Mouse (Mus musculus) embryonic facial prominence, embryonic 10.5 days (tissue): Measurements from ENCODE around the gene Erc2. TPM values are rescaled to one million over a fixed set of nuclear protein-coding genes. Genes with fewer than 3 reads are reported as not detected.

Experiments used
- DNase-seq: peaks from one replicate; pipeline ENCODE4 v3.0.0-alpha.2; 2017; ENCODE audit warnings: low spot score
- H3K27ac ChIP-seq: fragments of 300-500 bp; sonication (generic); replicated peaks from 2 replicates; pipeline ENCODE4 v1.5.1; 2016; ENCODE audit warnings: mild to moderate bottlenecking
- H3K27me3 ChIP-seq: fragments of 300-500 bp; sonication (generic); replicated peaks from 2 replicates; pipeline ENCODE4 v1.6.1; 2016; ENCODE audit warnings: low read depth, mild to moderate bottlenecking; ENCODE audit not compliant: poor library complexity, severe bottlenecking
- H3K36me3 ChIP-seq: fragments of 300-500 bp; sonication (generic); replicated peaks from 2 replicates; pipeline ENCODE4 v1.6.1; 2016; ENCODE audit warnings: mild to moderate bottlenecking, moderate library complexity
- H3K4me1 ChIP-seq: fragments of 300-500 bp; sonication (generic); 2 replicates; pipeline ENCODE4 v1.6.1; 2016
- H3K4me3 ChIP-seq: fragments of 300-500 bp; sonication (generic); 2 replicates; pipeline ENCODE4 v1.5.1; 2016; ENCODE audit warnings: mild to moderate bottlenecking, moderate library complexity
- H3K9me3 ChIP-seq: fragments of 300-500 bp; sonication (generic); 2 replicates; pipeline ENCODE4 v1.6.1; 2016; ENCODE audit warnings: mild to moderate bottlenecking
- WGBS: fragments of 180-500 bp; shearing (Covaris S2); methylation state at CpG from one replicate; pipeline ENCODE4 v1.1.7; 2016; 5-methylcytosine and 5-hydroxymethylcytosine counted together
- polyA plus RNA-seq: library from polyadenylated mRNA; unstranded; fragments of >200 nt; fragmentation: Nextera tagmentation; extraction: Ambion mirVana; gene quantifications from 2 replicates; pipeline ENCODE4 v1.2.1, GENCODE M21; 2016

Gene Erc2
- polyA plus RNA-seq, 1 experiment from 2014 or later: 7.2 TPM

DNA sequence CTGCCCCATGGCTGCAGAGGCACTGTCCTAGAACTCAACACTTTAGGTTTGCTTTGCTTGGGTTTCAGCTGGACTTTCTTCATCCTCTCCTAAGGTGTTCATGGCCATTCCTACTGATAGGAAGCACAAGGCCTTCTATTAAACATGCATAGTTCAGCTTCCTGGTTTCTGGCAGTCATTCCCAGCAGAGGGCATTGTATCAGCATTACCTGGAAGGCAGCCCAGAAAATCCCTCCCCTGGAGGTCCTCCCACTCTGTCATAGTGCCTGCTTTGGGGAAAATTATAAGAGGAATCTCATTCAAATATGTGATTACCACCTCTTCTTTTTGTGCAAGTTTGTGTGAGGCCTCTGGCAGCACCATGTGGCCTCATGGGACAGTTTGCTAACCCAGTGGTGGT is 199.6 kb downstream of the Erc2 start:
- Histone ChIP-seq H3K27me3 (no peaks in the 10 kb centered on the region), H3K27ac (no peak overlapping the region), H3K4me1 (no peaks in the 10 kb centered on the region), H3K36me3 (no peaks in the 10 kb centered on the region), H3K9me3 (no peaks in the 10 kb centered on the region), H3K4me3 (no peak overlapping the region)
- DNase-seq: no peak

GRCm38 (mm10) chr14:27822566-27822965 is 200.3 kb downstream of the Erc2 start:
- no peak for DNase-seq
- Histone ChIP-seq H3K27ac (no peak overlapping the region), H3K9me3 (no peaks in the 10 kb centered on the region), H3K4me1 (no peaks in the 10 kb centered on the region), H3K27me3 (no peaks in the 10 kb centered on the region), H3K36me3 (no peaks in the 10 kb centered on the region), H3K4me3 (no peak overlapping the region)
- WGBS: 89% methylated on average over 6 of the region's 6 CpGs

- no peaks in the 10 kb centered on the region for H3K36me3 ChIP-seq
- no peaks in the 10 kb centered on the region for H3K4me1 ChIP-seq
- H3K27me3 ChIP-seq: no peaks in the 10 kb centered on the region
- H3K4me3 ChIP-seq: no peak overlapping the region
- no peak for DNase-seq
- H3K27ac ChIP-seq: no peak overlapping the region
- H3K9me3 ChIP-seq: no peaks in the 10 kb centered on the region
- 76% methylated on average over 3 of the region's 3 CpGs for WGBS
These were observed 200.8 kb downstream of the Erc2 start for GRCm38 (mm10) chr14:27823048-27823447.

GRCm38 (mm10) chr14:27823897-27824296 is 201.7 kb downstream of the Erc2 start:
- H3K36me3 ChIP-seq: no peaks in the 10 kb centered on the region
- no peaks in the 10 kb centered on the region for H3K9me3 ChIP-seq
- H3K27me3 ChIP-seq: no peaks in the 10 kb centered on the region
- DNase-seq: no peak
- no peak overlapping the region for H3K27ac ChIP-seq
- 84% methylated on average over 6 of the region's 6 CpGs for WGBS
- no peaks in the 10 kb centered on the region for H3K4me1 ChIP-seq
- no peak overlapping the region for H3K4me3 ChIP-seq

DNA sequence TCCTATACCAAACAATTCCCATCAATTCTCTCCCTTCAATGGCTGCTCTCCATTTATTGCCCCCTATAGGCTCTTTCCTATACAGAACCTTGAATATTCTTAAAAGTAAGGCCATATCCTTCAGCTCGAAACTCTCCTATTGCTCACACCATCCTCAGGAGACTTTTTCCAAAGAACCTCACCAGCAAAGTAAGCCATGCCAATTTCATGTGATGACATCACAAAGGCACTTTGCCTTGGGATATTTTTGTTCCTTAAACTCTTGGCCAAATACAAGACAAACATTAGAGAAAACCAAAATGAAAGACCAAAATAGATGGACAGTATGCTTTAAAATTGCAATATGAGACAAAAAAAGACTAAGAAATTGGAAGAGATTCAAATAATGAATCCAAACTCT is 204.6 kb downstream of the Erc2 start:
- WGBS: 86% methylated on average over 1 of the region's 1 CpGs
- H3K36me3 ChIP-seq: no peaks in the 10 kb centered on the region
- H3K4me1 ChIP-seq: no peaks in the 10 kb centered on the region
- DNase-seq: no peak
- no peak overlapping the region for H3K27ac ChIP-seq
- H3K27me3 ChIP-seq: no peaks in the 10 kb centered on the region
- H3K9me3 ChIP-seq: no peaks in the 10 kb centered on the region
- H3K4me3 ChIP-seq: no peak overlapping the region

GRCm38 (mm10) chr14:27828089-27828488 is 205.9 kb downstream of the Erc2 start:
- WGBS: 51% methylated on average over 2 of the region's 2 CpGs
- no peaks in the 10 kb centered on the region for H3K4me1 ChIP-seq
- H3K27ac ChIP-seq: no peak overlapping the region
- H3K27me3 ChIP-seq: no peaks in the 10 kb centered on the region
- H3K9me3 ChIP-seq: no peaks in the 10 kb centered on the region
- H3K4me3 ChIP-seq: no peak overlapping the region
- no peaks in the 10 kb centered on the region for H3K36me3 ChIP-seq
- no peak for DNase-seq

- no peaks in the 10 kb centered on the region for H3K9me3 ChIP-seq
- DNase-seq: no peak
- no peaks in the 10 kb centered on the region for H3K4me1 ChIP-seq
- H3K27ac ChIP-seq: no peak overlapping the region
- H3K4me3 ChIP-seq: no peak overlapping the region
- 92% methylated on average over 4 of the region's 4 CpGs for WGBS
- no peaks in the 10 kb centered on the region for H3K36me3 ChIP-seq
- H3K27me3 ChIP-seq: no peaks in the 10 kb centered on the region
These were observed 210.0 kb downstream of the Erc2 start for GRCm38 (mm10) chr14:27832196-27832595.

GRCm38 (mm10) chr14:27835351-27835750 is 213.1 kb downstream of the Erc2 start:
- WGBS: 94% methylated on average over 1 of the region's 1 CpGs
- no peaks in the 10 kb centered on the region for H3K4me1 ChIP-seq
- no peak for DNase-seq

DNA sequence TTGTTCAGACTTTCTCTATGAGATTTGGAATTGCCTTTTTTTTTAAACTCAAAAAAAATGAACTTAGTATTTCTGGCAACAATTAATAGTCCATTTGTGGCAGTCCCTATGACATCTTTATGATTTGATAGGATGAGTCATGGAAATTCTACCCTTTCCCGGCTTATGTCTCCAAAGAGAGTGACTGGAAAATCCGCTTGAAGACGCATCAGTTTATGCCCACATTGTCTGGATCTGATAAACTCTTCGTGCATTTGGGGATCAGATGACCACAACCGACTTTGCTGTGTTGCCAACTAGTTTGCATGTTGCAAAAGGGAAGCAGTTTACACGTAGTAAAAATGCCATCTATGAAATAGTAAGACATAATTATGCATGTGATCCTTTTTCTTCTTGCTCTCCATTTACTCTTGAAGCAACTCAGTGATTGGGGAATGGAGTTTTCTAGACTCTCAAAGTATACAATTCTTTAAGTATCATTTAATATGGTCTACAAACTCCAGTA is 215.4 kb downstream of the Erc2 start:
- DNase-seq: no peak
- no peak overlapping the region for H3K4me3 ChIP-seq
- H3K4me1 ChIP-seq: no peaks in the 10 kb centered on the region
- WGBS: 81% methylated on average over 6 of the region's 6 CpGs
- H3K27me3 ChIP-seq: no peaks in the 10 kb centered on the region
- no peaks in the 10 kb centered on the region for H3K36me3 ChIP-seq
- H3K27ac ChIP-seq: no peak overlapping the region
- no peaks in the 10 kb centered on the region for H3K9me3 ChIP-seq

More at GRCm38 (mm10) chr14:27835351-27835750, 213.1 kb downstream of the Erc2 start:
- Histone ChIP-seq H3K27ac (no peak overlapping the region), H3K9me3 (no peaks in the 10 kb centered on the region), H3K27me3 (no peaks in the 10 kb centered on the region), H3K36me3 (no peaks in the 10 kb centered on the region), H3K4me3 (no peak overlapping the region)

- DNase-seq: no peak
- no peak overlapping the region for H3K4me3 ChIP-seq
- no peaks in the 10 kb centered on the region for H3K9me3 ChIP-seq
- peaks cover 2% of the 10 kb centered on the region; the same call in 1 of the 2 replicates for H3K4me1 ChIP-seq
- 94% methylated on average over 1 of the region's 1 CpGs for WGBS
- H3K36me3 ChIP-seq: no peaks in the 10 kb centered on the region
- no peak overlapping the region for H3K27ac ChIP-seq
- no peaks in the 10 kb centered on the region for H3K27me3 ChIP-seq
These were observed 217.9 kb downstream of the Erc2 start for GRCm38 (mm10) chr14:27840120-27840519.

DNA sequence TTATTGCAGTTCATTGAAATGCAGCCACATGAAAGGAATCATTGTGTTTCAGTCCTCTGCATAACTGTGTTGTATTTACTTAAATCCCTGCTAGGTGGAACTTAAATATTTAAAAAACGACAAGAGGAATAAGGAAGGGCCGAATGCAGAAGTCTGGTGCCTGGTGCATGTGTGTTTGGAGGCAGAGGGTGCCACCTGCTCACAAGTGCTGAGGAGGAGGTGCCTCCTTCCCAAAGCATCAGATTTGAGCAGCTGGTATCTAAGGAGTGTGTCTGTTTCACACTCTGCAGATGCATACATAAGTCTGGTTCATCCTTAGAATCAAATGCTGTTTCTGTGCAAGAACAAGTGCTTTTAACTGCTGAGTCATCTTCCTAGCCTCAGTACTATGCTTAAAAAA is 224.6 kb downstream of the Erc2 start:
- H3K4me3 ChIP-seq: no peak overlapping the region
- peaks cover 3% of the 10 kb centered on the region; the same call in 1 of the 2 replicates for H3K4me1 ChIP-seq
- no peaks in the 10 kb centered on the region for H3K36me3 ChIP-seq
- H3K27ac ChIP-seq: no peak overlapping the region
- no peaks in the 10 kb centered on the region for H3K27me3 ChIP-seq
- WGBS: 81% methylated on average over 2 of the region's 2 CpGs
- DNase-seq: no peak
- no peaks in the 10 kb centered on the region for H3K9me3 ChIP-seq

DNA sequence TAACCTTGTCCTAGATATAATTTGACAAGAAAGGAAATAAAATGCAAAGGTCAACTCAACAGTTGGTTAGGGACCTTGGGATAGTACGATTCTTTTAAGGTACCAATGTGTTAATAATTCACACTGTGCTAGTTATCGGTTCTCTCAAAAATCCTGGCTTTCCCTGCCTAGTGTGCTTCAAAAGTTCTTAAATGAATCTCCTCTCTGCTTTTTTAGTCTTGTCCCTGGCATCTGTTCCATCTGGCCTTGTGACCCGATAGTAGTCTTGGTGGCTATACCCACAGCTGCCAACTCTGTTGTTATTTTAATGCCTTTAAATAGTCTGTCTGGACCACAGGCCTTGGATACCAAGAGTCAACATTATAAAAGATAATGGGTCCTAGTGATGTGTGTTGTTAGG is 225.1 kb downstream of the Erc2 start:
- H3K36me3 ChIP-seq: no peaks in the 10 kb centered on the region
- H3K4me3 ChIP-seq: no peak overlapping the region
- no peaks in the 10 kb centered on the region for H3K9me3 ChIP-seq
- peaks cover 3% of the 10 kb centered on the region; the same call in 1 of the 2 replicates for H3K4me1 ChIP-seq
- no peak overlapping the region for H3K27ac ChIP-seq
- WGBS: 80% methylated on average over 3 of the region's 3 CpGs
- no peak for DNase-seq
- H3K27me3 ChIP-seq: no peaks in the 10 kb centered on the region

GRCm38 (mm10) chr14:27851231-27851630 is 229.0 kb downstream of the Erc2 start:
- no peaks in the 10 kb centered on the region for H3K4me1 ChIP-seq
- no peak overlapping the region for H3K27ac ChIP-seq
- H3K36me3 ChIP-seq: no peaks in the 10 kb centered on the region
- H3K4me3 ChIP-seq: no peak overlapping the region
- DNase-seq: no peak
- no peaks in the 10 kb centered on the region for H3K27me3 ChIP-seq
- no peaks in the 10 kb centered on the region for H3K9me3 ChIP-seq
- 92% methylated on average over 2 of the region's 2 CpGs for WGBS

DNA sequence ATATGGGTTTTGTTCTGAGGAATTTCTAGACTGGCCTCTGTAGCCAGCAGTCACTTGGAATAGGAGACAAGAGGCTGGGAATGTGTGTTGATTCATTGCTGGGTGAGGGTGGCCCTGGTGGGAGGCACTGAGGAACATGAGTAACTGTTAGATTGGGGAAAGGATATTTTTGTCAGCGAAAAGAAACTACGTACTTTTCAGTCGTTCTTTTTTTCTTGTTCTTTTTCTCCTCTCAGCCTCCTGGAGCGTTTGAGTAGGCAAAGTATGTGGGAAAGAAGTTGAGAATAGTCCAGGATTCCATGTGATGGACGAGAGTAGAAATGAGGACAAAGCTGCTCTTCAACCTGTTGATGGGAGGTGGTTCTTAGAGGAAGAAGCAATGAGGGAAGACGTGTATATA is 230.4 kb downstream of the Erc2 start:
- DNase-seq: no peak
- no peaks in the 10 kb centered on the region for H3K36me3 ChIP-seq
- H3K9me3 ChIP-seq: no peaks in the 10 kb centered on the region
- H3K27ac ChIP-seq: no peak overlapping the region
- no peaks in the 10 kb centered on the region for H3K4me1 ChIP-seq
- 90% methylated on average over 6 of the region's 6 CpGs for WGBS
- H3K4me3 ChIP-seq: no peak overlapping the region
- H3K27me3 ChIP-seq: no peaks in the 10 kb centered on the region
